In genomic region chr13:83525716-83526005, GRCm38 (mm10) we compare ENCODE assay signal across 8 mouse cellular contexts. TPM values are rescaled to one million over a fixed set of nuclear protein-coding genes. Genes with fewer than 3 reads are reported as not detected.
DNase-seq lines count a peak whose midpoint lies in the region; ATAC-seq and TF ChIP-seq lines count a peak whose summit lies in the region.

No protein-coding gene starts in this region.

- peak overlapping the region; percentile 95 for H3K27ac ChIP-seq in heart, embryonic 11.5 days (ENCODE audit: low read depth, low read length)
- peak overlapping the region; percentile 13; the same call in 1 of the 2 replicates for H3K27ac ChIP-seq in CH12.LX (ENCODE audit: insufficient read depth, low read depth)
- peak overlapping the region; percentile 40; the same call in 1 of the 2 replicates for H3K27ac ChIP-seq in hindbrain, embryonic 10.5 days
- peak overlapping the region; percentile 76 for H3K27ac ChIP-seq in macrophage

- H3K9me3 ChIP-seq in heart, embryonic 11.5 days (replicated peaks; ENCODE audit: control insufficient read depth, low read length): no peaks in the 10 kb centered on the region
- H3K9me3 ChIP-seq in CH12.LX (replicated peaks; ENCODE audit: low read length): peaks cover 5% of the 10 kb centered on the region
- no peaks in the 10 kb centered on the region for H3K9me3 ChIP-seq in hindbrain, embryonic 10.5 days

- dilution Hi-C loops in CH12.LX (cut with MboI; ENCODE audit: extremely low pct_ligation_motif_present, extremely low pct_unique_long_range_greater_than_20kb, low sequenced_read_pairs): no loop called here

- H3K36me3 ChIP-seq in heart, embryonic 11.5 days (ENCODE audit: control insufficient read depth, insufficient read depth, low read length): no peaks in the 10 kb centered on the region
- H3K36me3 ChIP-seq in CH12.LX (replicated peaks in 1 of 2; ENCODE audit: control insufficient read depth in 1 of 2, insufficient read depth in 1 of 2, low read length in 1 of 2) (no peaks in the 10 kb centered on the region), macrophage (ENCODE audit: inconsistent target) (no peaks in the 10 kb centered on the region)
- H3K36me3 ChIP-seq in hindbrain, embryonic 10.5 days: no peaks in the 10 kb centered on the region

- peaks cover 8% of the 10 kb centered on the region; the same call in 1 of the 2 replicates for H3K4me1 ChIP-seq in heart, embryonic 11.5 days (ENCODE audit: control insufficient read depth, insufficient read depth, low read length)
- H3K4me1 ChIP-seq in CH12.LX (ENCODE audit: control insufficient read depth in 1 of 2, insufficient read depth in 2 of 2): no peaks in the 10 kb centered on the region
- H3K4me1 ChIP-seq in hindbrain, embryonic 10.5 days (replicated peaks): peaks cover 10% of the 10 kb centered on the region; the same call in 1 of the 2 replicates

- TF ChIP-seq RAD21 in CH12.LX (IDR thresholded peaks at IDR 0.05; ENCODE audit: low read depth, low read length): no peak

- peak overlapping the region; percentile 81 for H3K9ac ChIP-seq in heart, embryonic 11.5 days (ENCODE audit: low read depth, low read length)
- H3K9ac ChIP-seq in CH12.LX (ENCODE audit: insufficient read depth, low read depth): peak overlapping the region; percentile 82

- no peak for TF ChIP-seq POLR2A in CH12.LX (IDR thresholded peaks at IDR 0.05; ENCODE audit: low read depth, low read length)

- 0 out of 2 replicates have a peak, but pooled peaks have one; percentile 17 for TF ChIP-seq EP300 in CH12.LX (IDR thresholded peaks at IDR 0.05; ENCODE audit: low read length)

- 23% methylated on average over 2 of the region's 2 CpGs for WGBS in heart, embryonic 11.5 days (ENCODE audit: insufficient replicate concordance)
- 69% methylated on average over 2 of the region's 2 CpGs for WGBS in hindbrain, embryonic 10.5 days
- 0% methylated on average over 2 of the region's 2 CpGs for WGBS in macrophage (ENCODE audit: missing documents)

- H3K27me3 ChIP-seq in heart, embryonic 11.5 days (ENCODE audit: control insufficient read depth, insufficient read depth, low read length): no peaks in the 10 kb centered on the region
- H3K27me3 ChIP-seq in CH12.LX (replicated peaks): no peaks in the 10 kb centered on the region
- peaks cover 22% of the 10 kb centered on the region; the same call in 1 of the 2 replicates for H3K27me3 ChIP-seq in hindbrain, embryonic 10.5 days (ENCODE audit: insufficient read depth, poor library complexity, severe bottlenecking)

- in situ Hi-C loops in CH12.LX (cut with MboI; ENCODE audit: low pct_ligation_motif_present, low pct_unique_long_range_greater_than_20kb, low sequenced_read_pairs): loop anchor here (25.0 kb wide), 1 partner anchor 112 kb away; no protein-coding TSS in a partner anchor

- DNase-seq in heart, postnatal 14 days: no peak
- no peak for DNase-seq in CH12.LX (ENCODE audit: extremely low read depth)
- no peak for DNase-seq in hindbrain, embryonic 10.5 days (ENCODE audit: low spot score)
- no peak for DNase-seq in urinary bladder, adult 18-20 months (ENCODE audit: low spot score in 2 of 2)
- DNase-seq in left cerebral cortex, postnatal 25 days (ENCODE audit: low spot score in 2 of 2): no peak
- no peak for DNase-seq in adrenal gland, postnatal 4 days (ENCODE audit: low spot score in 2 of 2)

- H3K4me3 ChIP-seq in heart, embryonic 11.5 days (ENCODE audit: low read depth, low read length): peak overlapping the region; percentile 77
- peak overlapping the region; percentile 60 to 85 (median 70) for H3K4me3 ChIP-seq in CH12.LX (replicated peaks in 1 of 3; ENCODE audit: low read depth in 2 of 3, low read length in 2 of 3, poor library complexity in 1 of 3)
- H3K4me3 ChIP-seq in hindbrain, embryonic 10.5 days: peak overlapping the region; percentile 65
- peak overlapping the region; percentile 89 for H3K4me3 ChIP-seq in macrophage (ENCODE audit: inconsistent target)

- intact Hi-C loops in heart, postnatal 14 days (cut with DNase I): loop anchor here (2.0 to 10.0 kb wide), 3 partner anchors 47 to 129 kb away; no protein-coding TSS in a partner anchor
- intact Hi-C loops in left cerebral cortex, postnatal 25 days (cut with DNase I): loop anchor here (2.0 to 10.0 kb wide), 6 partner anchors 47 to 1581 kb away; no protein-coding TSS in a partner anchor

- peaks cover 30% of the 10 kb centered on the region for H3K79me2 ChIP-seq in CH12.LX (replicated peaks; ENCODE audit: control insufficient read depth, extremely low read depth, insufficient read depth, poor library complexity, severe bottlenecking)
- H3K79me2 ChIP-seq in macrophage (ENCODE audit: inconsistent target): peaks cover 60% of the 10 kb centered on the region

- no peak for TF ChIP-seq CTCF in CH12.LX (conservative IDR thresholded peaks at IDR 0.05 in 1 of 2, IDR thresholded peaks at IDR 0.05 in 1 of 2; ENCODE audit: low read depth in 2 of 2, low read length in 2 of 2)

- peak overlapping the region; percentile 70 for H3K4me2 ChIP-seq in heart, embryonic 11.5 days
- H3K4me2 ChIP-seq in CH12.LX (ENCODE audit: insufficient read depth, low read depth, poor library complexity, severe bottlenecking): peak overlapping the region; percentile 74

- no peak for ATAC-seq in heart, embryonic 11.5 days (replicated peaks; ENCODE audit: insufficient number of reproducible peaks, low FRiP score, low TSS enrichment)

TF ChIP-seq in CH12.LX, 34 proteins besides CTCF, POLR2A, EP300 and RAD21:
- TF ChIP-seq SIN3A (IDR thresholded peaks at IDR 0.05; ENCODE audit: low read length) (peak; percentile 45; the same call in 1 of the 2 replicates), SMC3 (IDR thresholded peaks at IDR 0.05; ENCODE audit: low read depth, low read length) (no peak), JUN (IDR thresholded peaks at IDR 0.05; ENCODE audit: insufficient read depth, low read depth, low read length) (no peak), CHD2 (IDR thresholded peaks at IDR 0.05; ENCODE audit: low read length) (no peak), TCF12 (IDR thresholded peaks at IDR 0.05; ENCODE audit: low read depth, low read length) (no peak), MYC (IDR thresholded peaks at IDR 0.05; ENCODE audit: low read depth, low read length) (0 out of 2 replicates have a peak, but pooled peaks have one; percentile 39), ZC3H11A (IDR thresholded peaks at IDR 0.05; ENCODE audit: low read depth, low read length) (no peak), ZMIZ1 (IDR thresholded peaks at IDR 0.05; ENCODE audit: low read depth, low read length) (no peak), MXI1 (IDR thresholded peaks at IDR 0.05; ENCODE audit: low read depth, low read length) (no peak), MAFK (IDR thresholded peaks at IDR 0.05; ENCODE audit: insufficient replicate concordance, low read length) (0 out of 2 replicates have a peak, but pooled peaks have one; percentile 14), MAX (IDR thresholded peaks at IDR 0.05; ENCODE audit: low read length) (peak; percentile 42; the same call in 1 of the 2 replicates), PAX5 (IDR thresholded peaks at IDR 0.05; ENCODE audit: low read length) (no peak), HCFC1 (IDR thresholded peaks at IDR 0.05; ENCODE audit: low read depth, low read length) (no peak), KAT2A (IDR thresholded peaks at IDR 0.05; ENCODE audit: insufficient replicate concordance, low read length) (0 out of 2 replicates have a peak, but pooled peaks have one; percentile 27), BHLHE40 (IDR thresholded peaks at IDR 0.05; ENCODE audit: low read depth, low read length) (peak; percentile 17; the same call in 1 of the 2 replicates)

RNA-seq across cellular contexts. Expression of gene Mef2c, which starts 21.8 kb away (rescaled TPM):
- 126 and 130 TPM in 2 replicates for polyA plus RNA-seq in heart, embryonic 11.5 days (2014; fragmentation: Nextera tagmentation; extraction: Ambion mirVana)
- total RNA-seq in heart, postnatal 14 days (2021): 10 to 100 TPM; 67.9 to 74.7 TPM
- total RNA-seq in CH12.LX (2012; rRNA removed): 99.9 and 113 TPM in 2 replicates
- 107 and 134 TPM in 2 replicates for total RNA-seq in CH12.LX (2014; rRNA removed)
- 159 and 199 TPM in 2 replicates for polyA plus RNA-seq in CH12.LX (2012; ENCODE audit: insufficient read length, low read depth)
- polyA plus RNA-seq in hindbrain, embryonic 10.5 days (2016; fragmentation: Nextera tagmentation; extraction: Ambion mirVana): 17.3 and 19.5 TPM in 2 replicates
- total RNA-seq in macrophage (2018; cell fraction: chromatin; rRNA removed): 100 to 1,000 TPM in 20 of 26 experiments, 10 to 100 TPM in 6; 22.7 to 453 (median 163) TPM
- total RNA-seq in macrophage (2018; cell fraction: cytosol; rRNA removed): 100 to 1,000 TPM in 11 of 26 experiments, 10 to 100 TPM in 15; 33.3 to 121 (median 59.0) TPM
- total RNA-seq in macrophage (2018; cell fraction: nucleus; rRNA removed): 100 to 1,000 TPM in 12 of 26 experiments, 10 to 100 TPM in 14; 33.3 to 308 (median 78.5) TPM
- polyA plus RNA-seq in macrophage (2018): 56.0 to 74.5 TPM (median 74.3 TPM) in 3 replicates
- total RNA-seq in left cerebral cortex, postnatal 25 days (2021): 100 to 1,000 TPM; 688 to 732 TPM
- 10 to 100 TPM; 80.2 to 88.7 TPM for total RNA-seq in adrenal gland, postnatal 4 days (2021)

Comparison
In these comparisons a context has a peak if more than half of its experiments do, and no peak if none do; other contexts are left out.
1. H3K27ac ChIP-seq: peak in every context shown above with its lines; median percentile 95 in heart, embryonic 11.5 days; 76 in macrophage; 40 in hindbrain, embryonic 10.5 days; 13 in CH12.LX.
2. RNA of gene Mef2c, which starts 21.8 kb away (total RNA-seq): 688 to 732 TPM in left cerebral cortex, postnatal 25 days; 99.9 to 134 TPM in CH12.LX, 80.2 to 88.7 TPM in adrenal gland, postnatal 4 days and 67.9 to 74.7 TPM in heart, postnatal 14 days; every median in the first group is over 4 times any median in the second.
3. Peak in every context shown above with its lines, with median percentiles within 50 percentile points of each other: H3K4me3 ChIP-seq.